Mouse (Mus musculus) C2C12 (cell line): Measurements from ENCODE around the gene Sdhd.

Experiments
- CTCF ChIP-seq: IDR thresholded peaks from one replicate; pipeline ENCODE4 v1.5.1; 2011; ENCODE audit not compliant: control insufficient read depth, insufficient read depth, insufficient read length
- MYOD1 ChIP-seq: IDR thresholded peaks from one replicate; pipeline ENCODE4 v1.6.1; 2011; ENCODE audit warnings: low read depth; ENCODE audit not compliant: control insufficient read depth, insufficient read length

DNA sequence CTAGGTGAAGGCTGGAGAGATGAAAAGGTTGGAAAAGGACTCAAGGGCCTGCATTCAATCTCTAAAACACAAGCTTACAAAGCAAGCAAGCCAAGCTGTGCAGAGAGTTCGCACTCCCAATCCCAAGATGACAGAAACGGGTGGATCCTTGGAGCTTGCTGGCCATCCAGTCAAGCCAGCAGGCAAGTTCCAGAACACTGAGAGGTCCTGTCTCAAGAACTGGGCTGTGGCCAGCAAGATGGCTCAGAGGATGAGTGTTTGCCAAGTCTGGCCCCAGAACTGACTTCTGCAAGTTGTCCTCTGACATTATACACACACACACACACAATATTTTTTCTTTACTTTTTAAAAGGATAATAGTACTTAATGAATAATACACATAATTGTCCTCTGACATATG is 35.7 kb downstream of the Sdhd start:
- TF ChIP-seq MYOD1 (no peak), CTCF (no peak)
